Mouse (Mus musculus) kidney, postnatal 0 days (tissue): ENCODE measurements around the gene Gab2. TPM values are rescaled to one million over a fixed set of nuclear protein-coding genes. Genes with fewer than 3 reads are reported as not detected.

ENCODE experiments used
- ATAC-seq: fragments of 200-750 bp; cut with Nextera tagmentation; replicated peaks from 2 replicates; pipeline ENCODE4 v1.8.0; 2017; ENCODE audit warnings: low read depth, moderate number of reproducible peaks, moderate TSS enrichment, moderate library complexity; ENCODE audit not compliant: low FRiP score
- DNase-seq: peaks from one replicate; pipeline ENCODE4 v3.0.0-alpha.2; 2016; ENCODE audit warnings: low spot score
- H3K27ac ChIP-seq: fragments of 300-500 bp; sonication (generic); 2 replicates; pipeline ENCODE4 v1.5.1; 2014; ENCODE audit warnings: mild to moderate bottlenecking
- H3K27me3 ChIP-seq: fragments of 300-500 bp; sonication (generic); 2 replicates; pipeline ENCODE4 v1.6.1; 2014; ENCODE audit warnings: low read length, mixed read lengths; ENCODE audit not compliant: insufficient read depth
- H3K36me3 ChIP-seq: fragments of 300-500 bp; sonication (generic); 2 replicates; pipeline ENCODE4 v1.6.1; 2014; ENCODE audit warnings: low read length, mixed read lengths; ENCODE audit not compliant: insufficient read depth
- H3K4me1 ChIP-seq: fragments of 300-500 bp; sonication (generic); replicated peaks from 2 replicates; pipeline ENCODE4 v1.6.1; 2014; ENCODE audit warnings: antibody characterized with exemption, low read length, mixed read lengths; ENCODE audit not compliant: insufficient read depth
- H3K4me2 ChIP-seq: fragments of 300-500 bp; sonication (generic); 2 replicates; pipeline ENCODE4 v1.6.1; 2014; ENCODE audit warnings: mild to moderate bottlenecking, low read length, moderate library complexity, mixed read lengths
- H3K4me3 ChIP-seq: fragments of 300-500 bp; sonication (generic); replicated peaks from 2 replicates; pipeline ENCODE4 v1.5.1; 2014; ENCODE audit warnings: low read depth, low read length
- H3K9ac ChIP-seq: fragments of 300-500 bp; sonication (generic); 2 replicates; pipeline ENCODE4 v1.6.1; 2014; ENCODE audit warnings: low read depth, low read length
- H3K9me3 ChIP-seq: fragments of 300-500 bp; sonication (generic); replicated peaks from 2 replicates; pipeline ENCODE4 v1.6.1; 2016; ENCODE audit warnings: low read length, inconsistent platforms, mixed read lengths
- CTCF ChIP-seq: IDR thresholded peaks from 2 replicates; pipeline ENCODE4 v1.5.1; 2016; ENCODE audit warnings: antibody characterized with exemption, low read depth, mild to moderate bottlenecking, moderate library complexity
- WGBS: fragments of 180-500 bp; shearing (Covaris S2); extraction: QIAGEN DNeasy Blood & Tissue Kit; methylation state at CpG from one replicate; pipeline ENCODE4 v1.1.7; 2014; 5-methylcytosine and 5-hydroxymethylcytosine counted together
- polyA plus RNA-seq: library from polyadenylated mRNA; unstranded; fragments of >200 nt; fragmentation: Nextera tagmentation; extraction: Ambion mirVana; gene quantifications from 2 replicates; pipeline ENCODE4 v1.2.1, GENCODE M21; 2015

The Gab2 gene
- polyA plus RNA-seq, 1 experiment from 2014 or later: 10.6 TPM

- no peaks in the 10 kb centered on the region for H3K9me3 ChIP-seq
- no peak overlapping the region for H3K9ac ChIP-seq
- H3K36me3 ChIP-seq: no peaks in the 10 kb centered on the region
- no peak overlapping the region for H3K4me2 ChIP-seq
- peak; percentile 91 for DNase-seq
- 24% methylated on average over 5 of the region's 5 CpGs for WGBS
- H3K27me3 ChIP-seq: no peaks in the 10 kb centered on the region
- TF ChIP-seq CTCF: no peak
- peaks cover 10% of the 10 kb centered on the region for H3K4me1 ChIP-seq
- peak; percentile 87 for ATAC-seq
- H3K4me3 ChIP-seq: no peak overlapping the region
- no peak overlapping the region for H3K27ac ChIP-seq
Measured at GRCm38 (mm10) chr7:97248136-97248535, 166.8 kb downstream of the Gab2 start.

GRCm38 (mm10) chr7:97251638-97252037, 170.3 kb downstream of the Gab2 start:
- H3K36me3 ChIP-seq: no peaks in the 10 kb centered on the region
- no peak overlapping the region for H3K27ac ChIP-seq
- H3K4me3 ChIP-seq: no peak overlapping the region
- H3K9me3 ChIP-seq: no peaks in the 10 kb centered on the region
- ATAC-seq (no peak), DNase-seq (no peak)
- H3K27me3 ChIP-seq: no peaks in the 10 kb centered on the region
- no peak for TF ChIP-seq CTCF
- no peak overlapping the region for H3K4me2 ChIP-seq
- H3K9ac ChIP-seq: no peak overlapping the region
- peaks cover 9% of the 10 kb centered on the region for H3K4me1 ChIP-seq
- WGBS: 74% methylated on average over 2 of the region's 2 CpGs

- DNase-seq (no peak), ATAC-seq (no peak)
- no peak for TF ChIP-seq CTCF
- 38% methylated on average over 1 of the region's 1 CpGs for WGBS
- Histone ChIP-seq H3K9ac (no peak overlapping the region), H3K9me3 (no peaks in the 10 kb centered on the region), H3K36me3 (no peaks in the 10 kb centered on the region), H3K27me3 (no peaks in the 10 kb centered on the region), H3K4me3 (no peak overlapping the region), H3K4me2 (no peak overlapping the region), H3K27ac (no peak overlapping the region), H3K4me1 (no peaks in the 10 kb centered on the region)
Measured at GRCm38 (mm10) chr7:97262541-97262940, 181.2 kb downstream of the Gab2 start.

- no peaks in the 10 kb centered on the region for H3K9me3 ChIP-seq
- ATAC-seq: no peak
- no peak overlapping the region for H3K4me2 ChIP-seq
- no peak overlapping the region for H3K27ac ChIP-seq
- H3K4me3 ChIP-seq: no peak overlapping the region
- DNase-seq: no peak
- no peak overlapping the region for H3K9ac ChIP-seq
- no peaks in the 10 kb centered on the region for H3K27me3 ChIP-seq
- H3K36me3 ChIP-seq: 0 out of 2 replicates have a peak, but pooled peaks cover 5% of the 10 kb centered on the region
- TF ChIP-seq CTCF: no peak
- no peaks in the 10 kb centered on the region for H3K4me1 ChIP-seq
Measured at GRCm38 (mm10) chr7:97270367-97270766, 189.0 kb downstream of the Gab2 start.

GRCm38 (mm10) chr7:97271068-97271467, 189.7 kb downstream of the Gab2 start:
- no peaks in the 10 kb centered on the region for H3K27me3 ChIP-seq
- WGBS: 96% methylated on average over 1 of the region's 1 CpGs
- ATAC-seq (no peak), DNase-seq (no peak)
- H3K4me3 ChIP-seq: no peak overlapping the region
- H3K27ac ChIP-seq: no peak overlapping the region
- H3K4me2 ChIP-seq: no peak overlapping the region
- H3K9me3 ChIP-seq: no peaks in the 10 kb centered on the region
- H3K36me3 ChIP-seq: 0 out of 2 replicates have a peak, but pooled peaks cover 5% of the 10 kb centered on the region
- TF ChIP-seq CTCF: no peak
- H3K9ac ChIP-seq: no peak overlapping the region
- H3K4me1 ChIP-seq: no peaks in the 10 kb centered on the region

GRCm38 (mm10) chr7:97296986-97297385, 215.6 kb downstream of the Gab2 start:
- Histone ChIP-seq H3K27me3 (no peaks in the 10 kb centered on the region), H3K4me3 (no peak overlapping the region), H3K9me3 (no peaks in the 10 kb centered on the region), H3K9ac (no peak overlapping the region), H3K36me3 (peaks cover 22% of the 10 kb centered on the region; the same call in 1 of the 2 replicates), H3K4me2 (no peak overlapping the region), H3K27ac (no peak overlapping the region), H3K4me1 (no peaks in the 10 kb centered on the region)
- no peak for DNase-seq
- ATAC-seq: no peak
- TF ChIP-seq CTCF: no peak
- WGBS: 36% methylated on average over 2 of the region's 2 CpGs

- TF ChIP-seq CTCF: peak; percentile 95
- Histone ChIP-seq H3K36me3 (peaks cover 25% of the 10 kb centered on the region; the same call in 1 of the 2 replicates), H3K4me1 (no peaks in the 10 kb centered on the region), H3K4me3 (no peak overlapping the region), H3K9ac (no peak overlapping the region), H3K9me3 (no peaks in the 10 kb centered on the region), H3K27ac (no peak overlapping the region), H3K4me2 (no peak overlapping the region), H3K27me3 (no peaks in the 10 kb centered on the region)
- DNase-seq (peak; percentile 82), ATAC-seq (peak; percentile 25; the same call in 1 of the 2 replicates)
- 0% methylated on average over 2 of the region's 2 CpGs for WGBS
Measured at GRCm38 (mm10) chr7:97297466-97297865, 216.1 kb downstream of the Gab2 start.
